Mouse (Mus musculus): ENCODE measurements around the gene Aqp12. TPM values are rescaled to one million over a fixed set of nuclear protein-coding genes. Genes with fewer than 3 reads are reported as not detected.
"Not testable (repeated sequence)": the region's sequence is repeated elsewhere in the genome, so short reads cannot be mapped to it uniquely, and the experiment has no call there.

The Aqp12 gene
- not detected in 2 replicates for total RNA-seq (2015; ENCODE audit: low replicate concordance)
- not detected in 2 replicates for total RNA-seq (2017; ENCODE audit: low replicate concordance)

DNA sequence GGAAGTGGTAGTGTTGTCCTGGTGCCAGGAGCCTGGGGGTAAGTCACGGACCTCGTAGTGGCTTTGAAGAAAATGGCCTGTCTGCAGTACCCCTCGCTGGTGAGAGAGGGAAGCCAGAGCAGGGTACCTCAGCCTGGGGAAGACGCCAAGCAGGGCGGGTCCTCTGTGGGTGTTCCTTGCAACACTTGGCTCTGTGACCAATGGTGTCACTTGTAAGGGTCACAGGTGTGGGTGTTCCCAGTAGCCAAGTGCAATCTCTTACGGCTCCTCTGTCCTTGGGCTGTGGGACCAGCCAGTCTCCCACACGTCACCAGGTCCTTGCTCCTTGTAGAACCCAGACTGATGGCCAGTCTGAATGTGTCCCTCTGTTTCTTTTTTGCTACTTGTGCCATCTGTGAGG is at the start of gene Aqp12:
Gene Aqp12, plus strand, starts transcription at position 274 of the 400 bp plus-strand sequence.
- ATAC-seq (replicated peaks; ENCODE audit: low FRiP score, poor library complexity, severe bottlenecking) = no peak

DNA sequence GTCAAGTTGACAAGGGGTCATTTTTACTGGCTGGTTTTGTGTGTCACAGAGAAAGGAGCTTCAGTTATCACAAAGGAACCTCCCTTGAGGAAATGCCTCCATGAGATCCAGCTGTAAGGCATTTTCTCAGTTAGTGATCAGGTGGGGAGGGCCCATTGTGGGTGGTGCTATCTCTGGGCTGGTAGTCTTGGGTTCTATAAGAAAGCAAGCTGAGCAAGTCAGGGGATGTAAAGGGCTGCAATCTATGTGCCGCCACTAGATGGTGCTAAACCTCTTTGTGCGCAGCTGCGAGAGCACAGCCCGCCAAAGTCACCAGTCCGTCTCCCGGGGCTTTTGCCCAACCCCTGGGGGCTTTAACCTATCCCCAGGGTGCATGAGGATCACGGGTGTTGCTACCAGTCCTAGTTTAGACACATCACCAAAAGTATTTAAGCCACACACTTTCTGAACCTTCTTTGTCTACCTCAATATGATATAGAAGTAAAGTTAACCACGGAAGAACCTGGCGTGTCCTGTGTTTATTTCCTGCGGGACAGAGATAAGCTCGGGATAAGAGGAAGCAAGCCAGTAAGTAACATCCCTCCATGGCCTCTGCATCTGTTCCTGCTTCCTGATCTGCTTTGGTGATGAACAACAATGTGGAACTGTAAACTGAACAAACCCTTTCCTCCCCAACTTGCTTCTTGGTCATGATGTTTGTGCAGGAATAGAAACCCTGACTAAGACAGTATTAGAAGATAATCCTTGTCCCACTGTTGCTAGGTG is 49.4 kb upstream of the Aqp12 start:
- not testable (repeated sequence) for ATAC-seq (replicated peaks; ENCODE audit: low FRiP score, poor library complexity, severe bottlenecking)

DNA sequence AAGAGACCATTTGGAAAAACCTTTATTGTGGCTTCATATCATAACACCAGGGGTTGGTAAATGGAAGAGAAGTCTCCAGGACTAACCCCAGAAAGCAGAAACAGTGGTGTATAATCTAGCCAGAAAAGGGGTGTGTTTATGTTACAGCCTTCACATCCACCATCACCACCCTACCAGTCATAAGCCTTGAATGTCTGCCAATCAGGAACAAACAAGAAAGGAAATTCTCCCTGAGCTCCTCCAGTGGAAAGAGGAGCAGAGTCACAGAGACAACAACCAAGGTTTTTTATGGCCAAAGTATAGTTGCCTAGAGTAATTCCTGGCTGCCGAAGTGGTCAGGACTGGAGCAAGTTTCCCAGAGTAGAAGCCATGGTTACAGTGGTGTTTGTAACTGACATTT is 47.1 kb upstream of the Aqp12 start:
- ATAC-seq (replicated peaks; ENCODE audit: low FRiP score, poor library complexity, severe bottlenecking) = no peak

DNA sequence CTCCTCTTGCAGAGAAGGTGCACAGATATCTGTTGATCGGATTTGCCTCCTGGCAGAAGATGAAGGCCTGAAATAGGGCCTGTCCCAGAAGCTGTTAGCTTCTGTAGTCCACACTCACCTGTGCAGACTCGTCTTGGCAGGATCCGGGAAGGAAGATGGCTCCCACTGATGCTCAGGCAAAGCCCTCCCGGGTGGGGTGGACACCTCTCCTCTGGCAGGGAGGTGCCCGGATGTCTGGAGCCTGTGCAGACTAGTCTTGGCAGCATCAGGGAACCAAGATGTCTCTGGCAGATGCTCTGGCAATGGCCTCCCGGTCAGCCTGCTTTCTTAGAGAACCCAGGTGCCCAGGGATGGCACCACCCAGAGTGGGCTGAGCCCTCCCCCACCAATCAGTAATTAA is 35.3 kb upstream of the Aqp12 start:
- ATAC-seq (replicated peaks; ENCODE audit: low FRiP score, poor library complexity, severe bottlenecking) = not testable (repeated sequence)

DNA sequence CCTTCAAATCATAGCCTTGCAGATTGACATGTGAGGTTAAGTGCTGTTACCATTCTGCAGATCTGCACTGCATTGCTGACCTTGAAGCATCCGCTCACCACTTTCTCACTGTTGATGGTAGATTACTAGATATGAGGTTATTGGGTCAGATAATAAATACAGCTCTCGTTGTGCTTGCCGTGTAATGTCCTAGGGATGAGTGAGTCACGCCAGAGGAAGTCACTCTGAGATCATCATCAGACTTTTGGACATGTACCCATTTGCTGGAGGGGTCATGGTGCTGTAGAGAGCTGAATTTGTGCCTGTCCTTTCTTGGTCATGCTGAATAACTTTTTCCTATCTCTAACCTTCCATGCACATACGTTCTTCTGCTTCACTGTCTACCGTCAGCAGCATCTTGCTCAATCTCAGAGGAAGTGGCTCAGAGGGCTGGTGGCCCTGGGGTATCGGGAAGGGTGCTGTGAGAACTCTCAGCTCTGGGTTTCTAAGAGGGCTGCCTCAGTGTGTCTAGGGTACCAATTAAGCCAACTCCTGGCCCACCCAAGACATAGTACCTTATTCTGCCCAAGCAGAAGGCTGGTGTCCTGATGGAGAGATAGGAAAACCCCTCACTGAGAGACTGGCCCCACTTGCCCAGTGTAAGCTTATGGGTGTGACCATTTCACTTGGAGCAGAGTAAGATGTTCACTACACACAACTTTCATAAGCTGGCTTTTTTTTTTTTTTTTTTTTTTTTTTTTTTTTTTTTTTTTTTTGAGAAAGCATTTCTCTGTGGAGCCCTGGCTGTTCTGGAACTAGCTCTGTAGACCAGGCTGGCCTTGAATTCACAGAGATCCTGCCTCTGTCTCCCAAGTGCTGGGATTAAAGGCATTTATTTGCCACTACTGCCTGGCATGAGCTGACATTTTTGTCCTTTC is 34.0 kb upstream of the Aqp12 start:
- no peak for ATAC-seq (replicated peaks; ENCODE audit: low FRiP score, poor library complexity, severe bottlenecking)

DNA sequence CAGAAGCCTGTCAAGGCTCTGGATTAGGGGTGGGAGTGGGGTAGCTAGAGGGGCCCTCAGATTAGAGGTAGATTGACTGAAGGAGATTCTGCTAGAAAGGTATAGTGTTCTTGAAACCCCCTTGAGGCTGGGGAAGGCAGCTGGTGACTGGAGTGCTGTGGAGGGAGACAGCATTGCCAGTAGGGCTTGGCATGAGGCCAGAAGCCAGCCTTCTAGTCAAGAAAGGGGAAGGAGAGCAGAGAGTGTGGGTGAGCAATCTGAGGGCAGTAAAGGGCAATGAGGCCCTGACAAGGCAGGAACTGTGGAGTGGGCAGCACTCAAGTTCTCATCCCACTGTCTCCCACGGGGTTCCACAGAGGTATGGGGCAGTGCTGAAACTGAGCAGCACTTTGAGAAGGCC is 33.3 kb upstream of the Aqp12 start:
- no peak for ATAC-seq (replicated peaks; ENCODE audit: low FRiP score, poor library complexity, severe bottlenecking)

DNA sequence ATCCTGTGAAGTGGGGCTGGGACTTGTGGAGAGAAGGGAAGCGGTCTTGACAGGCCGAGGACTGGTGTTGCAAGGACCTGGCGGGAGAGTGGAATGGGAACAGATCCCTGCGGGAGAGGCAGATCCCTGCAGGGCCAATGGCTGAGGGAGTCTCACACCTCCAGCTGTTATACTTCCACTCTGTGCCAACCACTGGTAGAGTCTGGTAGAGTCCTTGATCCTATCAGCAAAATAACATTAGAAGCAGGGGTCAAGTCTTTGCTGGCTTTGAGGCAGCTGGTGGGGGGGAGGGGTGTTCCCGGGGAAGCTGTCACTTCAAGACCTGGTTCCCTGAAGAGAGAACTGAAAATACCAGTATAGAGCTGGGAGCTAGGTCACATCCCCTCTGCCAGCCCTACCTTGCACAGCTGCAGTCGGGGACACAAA is 30.0 kb upstream of the Aqp12 start:
- no peak for ATAC-seq (replicated peaks; ENCODE audit: low FRiP score, poor library complexity, severe bottlenecking)

DNA sequence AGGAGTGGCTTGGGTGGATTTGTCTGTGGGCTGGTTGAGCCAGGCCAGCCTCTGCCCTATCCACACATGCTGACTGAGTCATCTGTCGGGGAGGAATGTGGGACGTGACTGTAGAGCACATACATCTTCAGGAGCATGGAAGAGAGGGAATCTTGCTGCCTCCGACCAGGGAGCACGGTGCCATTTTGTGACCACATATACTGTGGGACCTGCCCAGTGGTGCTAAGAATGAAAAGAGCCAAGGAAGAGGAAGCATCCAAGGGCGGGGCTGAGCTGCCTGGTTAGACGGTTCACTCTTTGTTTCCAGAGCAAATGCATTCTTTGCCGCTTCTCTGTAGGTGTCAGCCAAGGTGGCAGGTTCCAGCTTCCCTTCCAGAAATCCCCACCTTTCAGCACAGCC is 27.5 kb upstream of the Aqp12 start:
- no peak for ATAC-seq (replicated peaks; ENCODE audit: low FRiP score, poor library complexity, severe bottlenecking)

DNA sequence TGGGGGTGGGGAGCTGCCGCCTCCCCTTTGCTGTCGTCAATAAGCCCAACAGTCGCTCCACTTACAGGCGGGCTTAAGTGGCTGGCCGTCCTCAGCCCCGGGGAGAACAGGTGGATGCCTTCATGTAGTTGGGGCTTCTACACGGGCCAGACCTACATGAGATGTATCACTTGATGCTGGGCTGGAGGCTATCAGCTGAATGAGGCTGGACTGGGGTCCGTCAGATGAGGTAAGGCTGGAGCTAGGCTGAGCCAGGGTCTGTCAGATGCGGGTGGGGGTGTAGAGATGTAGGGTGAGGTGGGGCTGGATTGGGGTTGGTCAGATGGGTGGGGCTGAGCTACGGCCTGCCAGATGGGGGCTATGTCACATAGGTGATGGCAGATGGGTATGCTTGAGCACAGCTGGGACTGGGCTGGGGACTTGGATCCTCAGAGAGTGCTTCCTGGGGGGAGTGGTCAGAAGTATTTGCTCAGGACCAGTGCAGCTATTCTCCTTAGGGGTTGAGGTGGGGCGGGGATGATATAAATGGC is 27.0 kb upstream of the Aqp12 start:
- no peak for ATAC-seq (replicated peaks; ENCODE audit: low FRiP score, poor library complexity, severe bottlenecking)

DNA sequence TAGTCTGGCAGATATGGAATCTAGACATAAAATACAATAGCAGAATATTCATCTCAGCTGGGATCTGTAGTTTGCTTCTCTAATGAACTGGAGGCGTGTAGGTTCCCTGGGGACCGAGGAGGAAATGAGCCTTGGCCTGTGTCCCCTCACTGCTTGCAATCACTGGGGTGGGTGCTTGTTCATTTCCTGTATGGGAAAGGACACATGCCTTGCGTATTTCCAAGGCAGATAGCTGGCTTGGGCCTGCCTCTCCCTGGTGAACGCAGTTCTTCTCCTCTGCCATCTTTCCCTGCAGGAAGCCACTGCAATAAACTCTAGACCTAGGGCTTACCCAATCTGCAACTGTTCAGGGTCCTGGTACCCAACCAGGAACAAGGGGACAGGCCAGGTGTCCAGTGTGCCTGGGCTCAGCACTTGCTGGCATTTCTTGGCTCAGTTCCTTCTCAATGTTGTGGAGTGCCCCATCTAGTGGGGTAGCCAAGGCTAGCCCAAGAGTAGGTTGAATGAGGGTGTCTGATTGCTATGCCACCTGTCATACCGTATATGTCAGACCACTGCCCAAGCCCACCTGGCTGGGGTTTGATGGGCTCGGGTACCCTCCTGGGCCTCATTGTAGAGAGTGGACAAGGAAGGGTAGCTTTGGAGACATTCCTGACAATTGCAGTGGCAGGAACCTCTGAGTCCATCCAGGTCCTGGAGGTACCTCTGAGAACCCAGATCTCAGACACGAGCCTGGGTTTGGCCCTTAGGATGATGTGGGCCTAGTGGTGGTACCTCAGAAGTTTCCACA is 24.9 kb upstream of the Aqp12 start:
- ATAC-seq (replicated peaks; ENCODE audit: low FRiP score, poor library complexity, severe bottlenecking) = no peak

DNA sequence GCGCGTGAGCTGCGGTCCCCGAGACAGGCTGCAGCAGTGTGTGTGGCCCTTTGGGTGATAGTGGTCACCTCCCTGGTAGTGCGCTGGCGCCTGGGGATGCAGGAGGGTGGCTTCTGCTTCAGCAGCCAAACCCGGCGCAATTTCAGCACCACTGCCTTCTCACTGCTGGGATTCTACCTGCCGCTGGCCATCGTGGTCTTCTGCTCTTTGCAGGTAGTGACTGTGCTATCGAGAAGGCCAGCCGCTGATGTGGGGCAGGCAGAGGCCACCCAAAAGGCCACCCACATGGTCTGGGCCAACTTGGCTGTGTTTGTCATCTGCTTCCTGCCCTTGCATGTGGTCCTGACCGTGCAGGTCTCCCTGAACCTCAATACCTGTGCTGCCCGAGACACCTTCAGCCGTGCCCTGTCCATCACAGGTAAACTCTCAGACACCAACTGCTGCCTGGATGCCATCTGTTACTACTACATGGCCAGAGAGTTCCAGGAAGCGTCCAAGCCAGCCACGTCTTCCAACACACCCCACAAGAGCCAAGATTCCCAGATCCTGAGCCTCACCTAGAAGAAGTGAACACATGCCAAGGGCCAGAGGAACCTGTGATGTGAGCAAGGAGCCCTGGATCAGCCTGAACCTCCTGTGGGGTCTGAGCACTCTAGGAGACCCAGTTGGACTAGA is 23.1 kb upstream of the Aqp12 start:
- no peak for ATAC-seq (replicated peaks; ENCODE audit: low FRiP score, poor library complexity, severe bottlenecking)

DNA sequence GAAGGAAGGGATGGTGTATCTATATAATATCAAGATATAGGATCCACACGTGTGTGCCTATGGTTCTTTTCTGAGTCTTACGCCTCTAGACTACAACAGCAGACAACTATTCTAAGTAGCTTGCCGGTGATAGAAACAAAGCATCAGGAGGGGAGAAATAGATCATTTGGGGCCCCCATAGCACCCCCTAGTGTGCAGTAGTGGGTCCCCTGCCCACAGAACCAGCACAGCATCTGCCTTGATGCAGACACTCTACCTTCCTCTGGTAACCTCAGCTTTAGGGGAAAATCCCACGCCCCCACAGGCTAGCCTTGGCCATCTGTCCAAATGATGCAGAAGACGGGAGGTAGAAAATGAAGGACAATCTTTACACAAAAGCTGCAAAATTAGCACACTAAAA is 21.1 kb upstream of the Aqp12 start:
- no peak for ATAC-seq (replicated peaks; ENCODE audit: low FRiP score, poor library complexity, severe bottlenecking)

DNA sequence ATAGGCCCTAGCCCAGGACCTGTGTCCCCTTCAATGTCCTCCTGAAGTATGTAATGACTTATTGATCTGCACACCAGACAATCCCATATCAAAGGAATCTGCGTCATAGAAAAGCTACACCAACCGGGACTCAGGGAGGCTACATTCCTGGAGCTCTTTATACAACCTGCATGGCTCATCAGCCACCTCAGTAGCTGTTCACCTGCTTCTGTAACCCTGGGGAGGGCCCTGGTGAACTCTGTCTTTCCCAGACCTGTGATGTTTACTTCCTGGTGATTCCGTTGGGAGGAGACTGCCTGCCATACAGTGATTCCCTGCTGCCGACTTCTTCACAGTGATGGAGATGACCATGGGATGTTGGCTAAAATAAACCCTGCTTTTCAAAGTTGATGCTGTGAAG is 17.2 kb upstream of the Aqp12 start:
- no peak for ATAC-seq (replicated peaks; ENCODE audit: low FRiP score, poor library complexity, severe bottlenecking)

DNA sequence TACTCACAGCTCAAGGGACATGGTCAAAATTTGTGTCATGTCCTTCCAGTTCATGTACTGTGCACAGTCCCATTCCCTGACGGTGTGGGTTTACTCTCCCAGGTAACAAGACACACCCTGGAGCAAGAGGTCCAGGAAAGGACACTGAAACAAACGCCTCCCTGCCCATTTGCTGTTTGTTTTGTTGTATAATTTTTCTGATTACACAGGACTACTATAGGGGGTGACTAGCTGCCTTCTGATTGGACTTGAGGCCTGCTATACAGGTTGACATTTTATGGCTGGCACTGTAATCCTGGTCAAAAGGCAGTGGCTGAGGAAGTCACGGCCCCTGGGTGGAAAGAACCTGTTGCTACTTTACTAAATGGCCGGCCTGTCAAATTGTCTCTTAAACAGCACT is 16.2 kb upstream of the Aqp12 start:
- ATAC-seq (replicated peaks; ENCODE audit: low FRiP score, poor library complexity, severe bottlenecking) = no peak

DNA sequence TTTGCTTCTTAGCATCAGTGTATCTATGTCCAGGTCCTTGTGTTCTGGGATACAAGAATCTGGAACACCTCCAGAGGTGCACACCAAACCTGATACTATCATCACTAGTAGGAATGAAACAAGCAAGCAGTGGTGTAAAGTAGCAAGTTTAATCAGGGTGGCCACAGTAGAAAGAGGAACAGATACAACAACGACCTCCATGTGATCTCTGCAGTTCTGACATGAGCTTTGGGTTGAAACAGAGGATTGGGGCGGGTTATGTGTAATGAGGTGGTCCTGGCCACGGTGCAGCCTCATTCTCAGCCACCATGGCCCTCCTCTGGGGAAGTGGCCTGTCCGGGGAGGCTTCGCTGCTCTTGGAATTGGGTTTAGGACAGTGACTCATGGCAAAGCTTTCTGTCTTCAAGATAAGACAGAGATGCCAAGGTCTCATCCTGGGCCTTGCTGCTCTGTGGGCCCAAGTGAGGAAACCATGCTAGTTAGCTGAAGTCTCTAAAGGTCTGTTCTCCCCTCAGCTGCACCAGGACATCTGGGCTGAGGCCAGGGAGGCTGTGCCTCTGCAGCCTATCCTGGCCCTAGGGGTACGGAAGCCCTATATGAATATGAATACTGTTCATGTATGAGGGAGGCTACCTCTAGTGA is 13.8 kb upstream of the Aqp12 start:
- ATAC-seq (replicated peaks; ENCODE audit: low FRiP score, poor library complexity, severe bottlenecking) = no peak

DNA sequence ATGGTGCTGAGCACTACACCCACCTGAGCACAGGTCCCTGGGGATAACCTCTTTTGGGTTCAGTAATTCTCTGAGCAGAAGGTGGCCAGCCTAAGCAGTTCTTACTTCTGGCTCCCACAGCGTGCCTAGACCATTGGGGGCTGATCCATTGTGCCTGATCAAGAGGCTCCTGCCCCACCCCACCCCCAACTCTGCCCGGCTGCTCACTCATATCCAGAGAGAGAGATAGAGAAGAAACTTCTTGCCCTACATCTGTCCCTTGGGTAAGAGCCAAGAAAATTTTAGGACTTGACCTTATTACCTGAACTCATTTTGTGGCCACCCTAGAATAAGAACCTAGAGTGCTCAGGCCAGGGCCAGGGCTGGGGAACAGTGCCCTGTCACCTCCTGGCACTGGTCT is 13.3 kb upstream of the Aqp12 start:
- no peak for ATAC-seq (replicated peaks; ENCODE audit: low FRiP score, poor library complexity, severe bottlenecking)

DNA sequence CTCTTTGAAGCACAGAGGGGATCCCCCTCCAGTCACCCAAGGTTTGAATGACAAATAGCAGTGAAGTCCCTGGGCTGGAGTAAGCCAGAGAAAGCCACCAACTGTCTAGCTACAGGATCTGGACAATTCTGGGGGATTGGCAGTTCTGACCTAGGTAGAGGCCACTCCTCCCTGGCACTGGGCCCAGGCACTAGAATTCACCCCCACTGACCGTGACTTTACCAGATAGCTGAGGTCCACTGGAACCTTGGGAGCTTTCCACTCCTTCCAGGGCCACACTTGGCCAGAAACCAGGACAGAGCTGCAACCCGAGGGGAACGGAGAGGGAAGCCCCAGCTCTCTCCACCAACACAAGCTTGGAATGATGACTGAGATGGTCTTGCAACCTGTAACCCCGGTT is 3.1 kb downstream of the Aqp12 start:
- ATAC-seq (replicated peaks; ENCODE audit: low FRiP score, poor library complexity, severe bottlenecking) = no peak

DNA sequence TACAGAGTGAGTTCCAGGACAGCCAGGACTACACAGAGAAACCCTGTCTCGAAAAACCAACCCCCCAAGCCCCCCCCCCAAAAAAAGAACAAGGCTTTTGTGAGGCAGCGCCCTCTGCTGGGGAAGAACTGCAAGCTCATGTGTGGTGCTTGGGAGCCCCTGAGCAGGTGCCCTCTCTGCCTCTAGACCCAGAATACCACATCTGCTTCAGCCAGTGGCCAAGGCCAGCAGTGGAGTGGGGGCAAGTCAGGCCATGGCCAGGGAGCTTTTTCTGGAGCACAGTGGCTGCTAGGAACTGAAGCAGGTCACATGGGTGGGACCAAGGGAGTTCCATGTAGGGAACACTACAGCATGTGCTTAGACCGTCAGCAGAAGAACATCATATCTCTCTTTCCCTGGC is 4.6 kb downstream of the Aqp12 start:
- ATAC-seq (replicated peaks; ENCODE audit: low FRiP score, poor library complexity, severe bottlenecking) = no peak

DNA sequence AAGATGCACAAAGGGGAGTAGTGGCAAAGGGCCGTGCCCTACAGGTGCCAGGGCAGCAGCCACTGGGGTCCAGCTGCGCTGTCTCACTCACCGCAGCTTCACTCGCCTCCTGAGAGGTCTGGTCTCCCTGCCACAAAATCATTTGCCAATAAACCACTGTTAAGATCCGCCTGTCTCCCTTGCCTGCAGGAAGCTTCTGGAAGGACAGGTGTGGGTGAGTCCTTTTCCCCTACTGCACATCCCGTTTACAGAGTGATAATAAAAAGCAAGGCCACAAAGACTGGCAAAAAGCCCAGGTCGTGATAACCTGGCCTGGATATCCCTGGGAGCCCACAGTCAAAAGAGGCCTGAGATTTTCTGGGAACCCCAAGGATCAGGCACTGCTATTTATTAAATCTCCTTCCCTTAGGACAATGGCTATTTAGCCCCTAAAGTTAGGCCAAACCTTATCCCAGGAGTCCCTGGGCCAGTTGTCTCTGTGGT is 6.0 kb downstream of the Aqp12 start:
- no peak for ATAC-seq (replicated peaks; ENCODE audit: low FRiP score, poor library complexity, severe bottlenecking)
